Mouse (Mus musculus): Measurements from ENCODE around the gene Mef2b.
A peak's percentile ranks its signal among the peaks of the same experiment; 100 is the strongest.

Mef2b gene

DNA sequence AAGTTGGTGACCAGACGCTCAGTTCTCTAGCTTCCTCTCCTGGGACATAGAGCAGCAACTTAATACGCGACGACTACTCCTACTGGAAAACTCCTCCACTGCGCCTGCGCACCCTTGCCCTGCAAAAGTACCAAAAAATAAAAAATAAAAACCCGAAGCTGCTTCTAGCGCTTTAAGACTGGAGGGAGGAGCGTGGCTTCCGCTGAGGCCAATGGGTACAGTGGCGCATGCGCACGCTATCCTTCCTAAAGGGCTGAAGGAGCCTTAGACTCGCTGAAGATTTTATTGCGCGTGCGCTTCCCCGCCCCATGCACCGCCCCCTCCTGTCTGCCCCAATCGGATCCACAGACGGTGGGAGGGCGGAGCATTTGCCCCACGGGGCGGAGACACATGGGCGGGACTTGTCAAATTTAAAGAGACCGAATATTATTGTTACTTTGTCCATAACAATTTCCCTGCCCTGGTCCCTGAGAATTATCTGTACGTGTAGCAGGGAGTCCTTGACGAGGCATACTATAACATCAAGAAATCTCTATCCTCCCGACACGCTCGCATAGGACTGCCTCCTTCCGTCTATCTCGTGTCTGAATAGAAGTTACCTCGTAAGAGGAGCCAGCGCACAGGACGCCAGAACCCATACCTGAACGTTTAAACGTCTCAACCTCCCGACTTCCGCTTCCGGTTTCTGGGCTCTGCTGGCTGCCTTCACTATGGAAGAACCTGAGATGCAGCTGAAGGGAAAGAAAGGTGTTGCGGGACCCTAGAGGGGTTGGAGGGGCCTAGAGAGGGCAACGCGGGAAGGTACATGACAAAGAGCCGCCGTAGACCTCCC is at the start of gene Mef2b, which contains the start of the genes Rfxank and Borcs8:
Gene Mef2b, plus strand, starts transcription at position 686 of the 832 bp plus-strand sequence.
Gene Rfxank, minus strand, starts transcription at position 129 of the 832 bp plus-strand sequence.
Gene Borcs8, plus strand, starts transcription at position 474 of the 832 bp plus-strand sequence.
- peak; percentile 100 for DNase-seq (ENCODE audit: low read depth, low spot score)

DNA sequence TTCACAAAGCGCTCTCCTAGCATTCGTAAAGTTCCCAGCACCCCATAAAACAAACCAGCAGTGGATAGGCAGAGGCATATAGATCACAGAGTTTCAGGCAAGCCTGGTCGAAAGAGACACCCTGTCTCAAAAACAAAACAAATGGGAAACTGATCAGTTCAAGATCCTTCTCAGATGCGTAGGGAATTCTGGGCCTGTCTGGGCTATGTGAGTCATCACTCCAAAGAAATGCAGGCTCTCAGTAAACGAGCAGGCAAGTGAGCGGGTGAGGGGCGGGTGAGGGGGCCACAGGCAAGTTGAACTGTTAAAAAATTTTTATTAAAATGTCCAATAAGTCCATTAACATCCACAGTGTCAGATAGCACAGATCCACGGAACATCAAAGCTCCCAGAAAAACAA is 46.7 kb upstream of the Mef2b start:
- DNase-seq (ENCODE audit: low read depth, low spot score): peak; percentile 71

DNA sequence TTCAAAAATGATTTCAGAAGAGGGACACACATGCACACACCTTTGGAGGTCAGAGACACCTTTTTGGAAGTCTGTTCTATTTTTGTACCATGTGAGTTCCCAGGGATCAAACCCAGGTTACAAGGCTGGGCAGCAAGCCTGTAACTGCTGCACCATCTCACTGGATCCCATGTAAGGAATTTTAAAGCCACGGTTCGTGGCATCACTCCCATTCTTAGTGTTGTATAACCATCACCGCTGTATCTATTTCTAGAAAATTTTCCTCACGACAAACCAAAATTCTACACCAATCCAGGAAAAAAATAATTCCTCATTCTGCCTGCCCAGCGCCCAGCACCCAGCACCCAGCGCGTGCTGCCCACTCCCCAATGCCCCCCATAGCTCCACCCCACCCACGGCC is 40.2 kb upstream of the Mef2b start:
- DNase-seq (ENCODE audit: low read depth, low spot score): peak; percentile 76

GRCm38 (mm10) chr8:70100241-70100640 is 39.3 kb upstream of the Mef2b start:
- DNase-seq (ENCODE audit: low read depth, low spot score): peak; percentile 83

GRCm38 (mm10) chr8:70104506-70104905 is 35.0 kb upstream of the Mef2b start:
- DNase-seq (ENCODE audit: low read depth, low spot score): peak; percentile 79

DNA sequence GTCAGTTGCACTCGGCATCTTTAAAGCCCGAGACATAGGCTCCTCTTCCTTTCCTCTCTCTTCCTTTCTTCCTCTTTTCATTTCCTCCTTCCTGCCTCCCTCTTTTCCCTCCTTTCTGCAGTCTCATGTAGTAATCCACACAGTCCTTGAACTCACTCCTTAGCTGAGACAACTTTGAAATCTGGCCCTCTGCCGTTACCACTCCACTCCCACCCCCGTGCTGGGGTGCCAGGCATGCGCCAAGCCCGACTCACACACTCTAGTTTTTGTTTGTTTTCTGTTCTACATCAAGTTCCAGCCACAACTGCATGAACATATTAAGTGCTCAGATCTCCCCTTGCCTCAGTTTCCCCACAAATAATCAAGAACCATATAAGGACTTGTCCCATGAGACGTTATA is 34.6 kb upstream of the Mef2b start:
- peak; percentile 53 for DNase-seq (ENCODE audit: low read depth, low spot score)

- DNase-seq (ENCODE audit: low read depth, low spot score): no peak
Measured at GRCm38 (mm10) chr8:70110451-70110850, 29.1 kb upstream of the Mef2b start.

- DNase-seq (ENCODE audit: low read depth, low spot score): no peak
Measured at GRCm38 (mm10) chr8:70111192-70111795, 28.2 kb upstream of the Mef2b start.

GRCm38 (mm10) chr8:70112401-70113016 is 27.0 kb upstream of the Mef2b start:
- DNase-seq (ENCODE audit: low read depth, low spot score): no peak

GRCm38 (mm10) chr8:70114488-70114887 is 25.0 kb upstream of the Mef2b start:
- DNase-seq (ENCODE audit: low read depth, low spot score): no peak

- no peak for DNase-seq (ENCODE audit: low read depth, low spot score)
Measured at GRCm38 (mm10) chr8:70114892-70115291, 24.6 kb upstream of the Mef2b start.

DNA sequence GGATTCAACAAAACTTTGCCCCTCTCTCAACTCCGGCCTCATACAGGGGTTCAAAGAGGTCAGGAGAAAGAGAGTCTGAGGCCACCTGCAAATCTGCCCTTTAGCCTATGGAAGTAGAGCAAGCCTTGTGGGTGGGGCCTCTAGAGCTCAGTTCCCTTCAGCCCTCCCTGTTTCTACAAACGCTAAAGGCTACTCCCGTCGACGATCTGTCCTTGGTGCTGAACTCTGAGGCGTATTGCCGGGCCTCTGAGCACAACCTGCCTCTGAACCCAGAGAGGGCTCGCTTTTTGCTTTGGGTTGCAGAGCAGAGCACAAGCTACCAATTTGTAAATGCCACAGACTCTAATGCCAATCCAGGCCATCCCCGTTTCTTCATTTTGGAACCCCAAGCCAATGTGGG is 21.9 kb upstream of the Mef2b start:
- no peak for DNase-seq (ENCODE audit: low read depth, low spot score)

GRCm38 (mm10) chr8:70118726-70119700 is 20.5 kb upstream of the Mef2b start:
- peak; percentile 90 for DNase-seq (ENCODE audit: low read depth, low spot score)

DNA sequence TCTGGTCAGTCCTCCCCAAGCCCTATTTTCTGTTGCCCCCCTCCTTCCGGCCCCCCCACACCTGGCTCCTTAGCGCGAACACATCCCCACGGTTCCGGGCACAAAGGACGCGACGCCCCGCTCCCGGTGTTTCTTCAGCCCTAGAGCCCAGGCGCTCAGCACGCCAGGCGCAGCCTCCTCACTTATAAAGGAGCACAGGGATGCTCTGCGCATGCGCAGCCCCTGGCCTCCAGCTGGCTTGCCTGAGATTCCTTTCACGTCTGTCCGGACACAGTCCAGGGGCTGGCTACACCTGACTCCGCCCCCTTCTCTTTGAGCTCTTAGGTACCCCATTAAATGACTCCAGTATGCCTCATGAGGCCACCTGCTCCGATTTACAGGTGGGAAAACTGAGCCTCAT is 18.8 kb upstream of the Mef2b start, which contains the start of gene Ncan:
Gene Ncan, minus strand, starts transcription at position 207 of the 400 bp plus-strand sequence.
- DNase-seq (ENCODE audit: low read depth, low spot score): peak; percentile 93

DNA sequence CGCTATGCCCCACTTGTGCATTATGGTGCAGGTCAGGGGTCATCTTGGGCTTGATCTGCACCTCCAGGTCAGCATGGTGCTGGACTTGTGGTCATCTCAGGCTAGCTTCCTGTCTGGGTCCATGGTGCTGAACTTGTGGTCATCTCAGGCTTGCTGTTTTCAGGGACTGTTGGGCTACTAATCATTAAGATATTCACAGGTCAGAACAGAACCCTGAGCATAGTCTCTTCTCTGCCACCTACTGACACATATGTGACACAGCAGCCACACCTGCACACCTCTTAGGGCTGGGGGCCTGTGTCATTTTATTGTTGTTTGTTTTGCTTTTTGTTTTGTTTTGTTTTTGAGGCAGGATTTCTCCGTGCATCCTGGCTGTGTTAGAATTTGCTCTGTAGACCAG is 16.6 kb upstream of the Mef2b start:
- peak; percentile 34 for DNase-seq (ENCODE audit: low read depth, low spot score)

DNA sequence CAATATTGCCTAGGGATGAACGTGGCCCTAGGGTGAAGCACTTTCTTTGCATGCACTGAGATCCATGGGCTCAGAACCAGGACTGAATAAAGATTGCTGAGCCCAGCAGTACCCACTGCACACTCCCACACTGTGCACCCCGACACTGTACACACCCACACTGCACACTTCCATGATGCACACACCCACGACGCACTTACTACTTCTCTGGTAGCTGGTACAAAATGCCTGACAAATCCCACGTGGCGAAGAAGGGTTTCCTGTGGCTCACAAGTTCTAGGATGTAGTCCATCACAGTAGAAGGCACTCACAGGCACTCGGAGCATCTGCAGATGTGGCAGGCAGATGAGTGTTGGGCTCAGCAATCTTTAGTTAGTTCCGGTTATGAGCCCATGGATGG is 14.5 kb upstream of the Mef2b start:
- peak; percentile 74 for DNase-seq (ENCODE audit: low read depth, low spot score)

- peak; percentile 37 for DNase-seq (ENCODE audit: low read depth, low spot score)
Measured at GRCm38 (mm10) chr8:70128435-70128834, 11.1 kb upstream of the Mef2b start.

- DNase-seq (ENCODE audit: low read depth, low spot score): peak; percentile 86
Measured at GRCm38 (mm10) chr8:70129309-70129952, 10.1 kb upstream of the Mef2b start.

DNA sequence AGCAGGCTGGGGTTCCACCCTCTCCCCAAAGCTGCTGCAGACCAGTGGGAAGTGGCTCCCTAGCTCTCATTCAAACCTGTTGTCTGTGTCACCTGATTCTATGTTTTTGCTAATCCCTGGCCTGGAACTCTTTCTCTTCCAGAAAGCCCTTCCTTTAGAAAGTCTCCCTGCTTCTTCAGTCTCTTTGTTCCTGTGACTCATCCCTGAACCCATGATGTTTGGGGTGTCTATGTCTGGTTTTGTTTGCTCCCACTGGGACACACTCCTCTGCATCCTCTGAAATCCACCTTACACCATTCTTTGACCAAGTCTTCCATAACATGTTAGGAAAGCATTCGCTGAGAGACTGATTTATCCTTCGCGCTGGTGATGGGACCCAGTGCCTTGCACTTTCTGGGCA is 9.4 kb upstream of the Mef2b start:
- DNase-seq (ENCODE audit: low read depth, low spot score): no peak

DNA sequence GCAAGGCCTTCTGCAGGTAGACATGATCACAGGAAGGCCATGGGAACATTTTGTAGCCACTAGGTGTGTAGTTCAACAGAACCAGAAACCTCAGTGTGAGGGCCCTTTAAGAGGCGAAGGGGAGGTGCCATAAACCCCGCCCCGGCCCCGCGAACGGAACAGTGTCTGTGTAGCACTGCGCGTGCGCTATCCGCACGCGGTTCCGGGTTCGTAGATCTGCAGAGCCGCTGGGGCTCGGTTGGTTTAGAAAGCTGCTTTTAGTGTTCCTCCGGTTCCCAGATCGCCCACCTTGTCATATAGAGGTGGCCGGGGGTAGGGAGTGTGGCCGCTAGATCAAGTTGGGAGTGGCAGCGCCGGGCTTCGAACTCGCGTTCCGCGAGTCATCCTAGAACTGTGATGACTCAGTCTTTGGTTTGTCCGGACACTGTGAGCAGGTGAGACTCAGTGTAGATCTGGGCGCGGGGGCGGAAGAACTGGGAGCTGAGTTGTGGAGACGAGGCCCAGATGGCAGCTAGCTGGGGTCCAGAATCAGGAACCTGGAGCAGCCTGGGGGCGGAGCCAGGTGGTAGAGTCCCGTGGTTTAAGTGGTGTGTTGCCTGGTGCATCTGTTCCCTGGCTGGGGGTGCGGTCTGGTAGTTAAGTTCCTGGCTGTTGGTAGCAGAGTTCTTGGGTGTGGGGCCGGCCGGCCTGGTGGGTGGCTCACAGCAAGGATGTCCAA is 8.2 kb upstream of the Mef2b start, which contains the start of gene Nr2c2ap:
Gene Nr2c2ap, plus strand, starts transcription at position 168 of the 718 bp plus-strand sequence.
- peak; percentile 91 for DNase-seq (ENCODE audit: low read depth, low spot score)
